Comparison of ENCODE assay signal across 10 mouse cellular contexts in the genomic region with DNA sequence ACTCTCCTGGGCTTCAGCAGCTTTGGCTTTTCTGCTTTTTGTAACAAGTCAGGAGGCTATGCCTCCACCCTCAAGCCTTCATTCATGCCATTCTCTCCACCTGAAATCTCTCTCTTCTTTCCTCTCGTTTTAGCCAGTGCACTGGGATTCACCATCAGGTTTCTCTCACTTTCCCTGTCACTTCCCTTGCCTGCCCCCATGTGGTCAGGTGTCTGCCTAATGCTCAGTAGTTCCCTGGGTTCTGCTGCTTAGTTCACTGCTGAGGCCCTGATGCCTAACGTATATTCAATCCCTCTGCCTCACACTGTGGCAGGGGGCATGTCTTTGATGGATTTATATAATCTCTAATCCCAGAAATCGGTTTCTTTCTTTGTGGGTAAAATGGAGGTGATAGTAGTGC. TPM values are rescaled to one million over a fixed set of nuclear protein-coding genes. Genes with fewer than 3 reads are reported as not detected.
DNase-seq lines count a peak whose midpoint lies in the region; TF ChIP-seq lines count a peak whose summit lies in the region.
"Had no signal": no experiment of that assay in that cellular context is flagged by ENCODE, and none has a peak within 500 bp of the region (broad histone marks: within the 10 kb centered on the region; RNA-seq: fewer than 3 reads in every experiment).

No protein-coding gene starts in this region.

- TF ChIP-seq POLR2A in small intestine, adult 2 months (IDR thresholded peaks at IDR 0.05; ENCODE audit: low read depth, low read length), result no peak

- 38% methylated on average over 3 of the region's 3 CpGs for WGBS in small intestine, adult 2 months

- no peak overlapping the region for H3K27ac ChIP-seq in small intestine, adult 2 months (ENCODE audit: insufficient read depth, low read depth, low read length)
- H3K27ac ChIP-seq: macrophage had no signal

- intact Hi-C loops in heart, postnatal 10 days (cut with DNase I), result loop anchor here (1.0 to 5.0 kb wide), 2 partner anchors 84 to 247 kb away; no protein-coding TSS in a partner anchor
- intact Hi-C loops in heart, postnatal 36 days (cut with DNase I), result loop anchor here (10.0 kb wide), 1 partner anchor 406 kb away; no protein-coding TSS in a partner anchor

- TF ChIP-seq CTCF in small intestine, adult 2 months (IDR thresholded peaks at IDR 0.05; ENCODE audit: extremely low read depth, insufficient read length, insufficient replicate concordance, low read depth, low read length), result peak; percentile 46; the same call in 1 of the 2 replicates

- DNase-seq in heart, postnatal 10 days, result peak; percentile 24 to 29
- no peak for DNase-seq in heart, postnatal 36 days
- DNase-seq in right cerebral cortex, postnatal 14 days, result peak; percentile 54
- DNase-seq in right cerebral cortex, adult 18-20 months, result no peak
- peak; percentile 50 for DNase-seq in cerebellum, adult 8-10 months
- no peak for DNase-seq in adipocyte (ENCODE audit: low spot score)
- DNase-seq in gastrocnemius, adult 18-20 months (ENCODE audit: low spot score), result no peak
- DNase-seq: adrenal gland, adult 2 months had no signal

- 0 out of 2 replicates have a peak, but pooled peaks cover 1% of the 10 kb centered on the region for H3K27me3 ChIP-seq in small intestine, adult 2 months (ENCODE audit: control insufficient read depth, insufficient read depth, low read length)

- no peak overlapping the region for H3K4me3 ChIP-seq in small intestine, adult 2 months (ENCODE audit: low read depth, low read length)

- H3K4me1 ChIP-seq in small intestine, adult 2 months (ENCODE audit: control insufficient read depth, insufficient read depth, insufficient read length, low read length), result no peaks in the 10 kb centered on the region

- H3K36me3 ChIP-seq in small intestine, adult 2 months (ENCODE audit: control insufficient read depth, insufficient read depth, low read length), result no peaks in the 10 kb centered on the region

RNA-seq across cellular contexts. Expression of a gene that starts 29.9 kb away (rescaled TPM):
- 10 to 100 TPM; 20.6 to 21.5 TPM for total RNA-seq in heart, postnatal 10 days (2021)
- total RNA-seq in heart, postnatal 36 days (2021), result 1 to 10 TPM; 7.4 to 7.7 TPM
- polyA plus RNA-seq in small intestine, adult 2 months (2012; rRNA removed), result 3.6 and 4.2 TPM in 2 replicates
- total RNA-seq in gastrocnemius, adult 18-20 months (2021), result 1 to 10 TPM; 2.9 to 3.0 TPM

RNA-seq across cellular contexts. Expression of a gene that starts 29.9 kb away (rescaled TPM):
- total RNA-seq in heart, postnatal 10 days (2021), result 1 to 10 TPM; 6.7 to 9.0 TPM
- total RNA-seq in heart, postnatal 36 days (2021), result 1 to 10 TPM; 4.8 to 5.6 TPM
- 4.5 and 9.5 TPM in 2 replicates for polyA plus RNA-seq in small intestine, adult 2 months (2012; rRNA removed)
- total RNA-seq in gastrocnemius, adult 18-20 months (2021), result 1 to 10 TPM; 2.0 to 3.3 TPM

Comparison
In these comparisons a context has a peak if more than half of its experiments do, and no peak if none do; other contexts are left out.
1. DNase-seq: peak in heart, postnatal 10 days (2 of 2), right cerebral cortex, postnatal 14 days (single experiment) and cerebellum, adult 8-10 months (single experiment); none in heart, postnatal 36 days (0 of 2), right cerebral cortex, adult 18-20 months (single experiment), adipocyte (single experiment) and gastrocnemius, adult 18-20 months (single experiment).